Mouse (Mus musculus) E14TG2a.4 (cell line): ENCODE measurements at regions not wholly inside any gene's neighbourhood (a gene's known extent, or its start where the extent isn't known, plus 50 kb on each side); places are given as distances from the start of the nearest gene placed in this dataset.

Experiments used
- H3K27me3 ChIP-seq: 2 replicates; pipeline ENCODE4 v1.6.1; 2014; ENCODE audit warnings: low read length, control low read depth; ENCODE audit not compliant: insufficient read depth
- H3K36me3 ChIP-seq: 2 replicates; pipeline ENCODE4 v1.6.1; 2014; ENCODE audit warnings: low read length, control low read depth; ENCODE audit not compliant: insufficient read depth
- H3K4me1 ChIP-seq: replicated peaks from 2 replicates; pipeline ENCODE4 v1.6.1; 2014; ENCODE audit warnings: low read depth, low read length, control low read depth
- H3K4me3 ChIP-seq: replicated peaks from 2 replicates; pipeline ENCODE4 v1.5.1; 2014; ENCODE audit warnings: mild to moderate bottlenecking, low read length
- H3K9me3 ChIP-seq: 2 replicates; pipeline ENCODE4 v1.6.1; 2014; ENCODE audit warnings: low read length, control low read depth
- CTCF ChIP-seq: conservative IDR thresholded peaks from 2 replicates; pipeline ENCODE4 v1.5.1; 2014; ENCODE audit warnings: low read length
- NANOG ChIP-seq: IDR thresholded peaks from 2 replicates; pipeline ENCODE4 v1.6.1; 2014; ENCODE audit warnings: borderline replicate concordance, low read length, mixed read lengths
- POU5F1 ChIP-seq: IDR thresholded peaks from 2 replicates; pipeline ENCODE4 v1.6.1; 2014; ENCODE audit warnings: low read length, borderline replicate concordance

GRCm38 (mm10) chr16:50000805-50001204 is 200.5 kb downstream of the Cd47 start:
- no peaks in the 10 kb centered on the region for H3K36me3 ChIP-seq
- no peak for TF ChIP-seq NANOG
- TF ChIP-seq POU5F1, result no peak
- no peak for TF ChIP-seq CTCF

GRCm38 (mm10) chr16:50001662-50002455 is 201.5 kb downstream of the Cd47 start:
- Histone ChIP-seq H3K27me3 (no peaks in the 10 kb centered on the region), H3K4me1 (no peaks in the 10 kb centered on the region), H3K4me3 (no peak overlapping the region), H3K36me3 (no peaks in the 10 kb centered on the region), H3K9me3 (no peaks in the 10 kb centered on the region)
- TF ChIP-seq CTCF, result no peak
- TF ChIP-seq NANOG, result no peak
- no peak for TF ChIP-seq POU5F1

More at GRCm38 (mm10) chr16:50000805-50001204, 200.5 kb downstream of the Cd47 start:
- Histone ChIP-seq H3K9me3 (no peaks in the 10 kb centered on the region), H3K4me1 (no peaks in the 10 kb centered on the region), H3K27me3 (no peaks in the 10 kb centered on the region), H3K4me3 (no peak overlapping the region)

- TF ChIP-seq CTCF, result no peak
- no peak for TF ChIP-seq NANOG
- no peak for TF ChIP-seq POU5F1
- no peaks in the 10 kb centered on the region for H3K36me3 ChIP-seq
- no peaks in the 10 kb centered on the region for H3K4me1 ChIP-seq
These were observed 202.1 kb downstream of the Cd47 start for GRCm38 (mm10) chr16:50002456-50002788.

GRCm38 (mm10) chr16:50009046-50009445 is 208.7 kb downstream of the Cd47 start:
- no peaks in the 10 kb centered on the region for H3K36me3 ChIP-seq
- no peaks in the 10 kb centered on the region for H3K27me3 ChIP-seq
- TF ChIP-seq CTCF, result no peak
- no peak for TF ChIP-seq POU5F1
- TF ChIP-seq NANOG, result no peak
- H3K9me3 ChIP-seq, result no peaks in the 10 kb centered on the region
- H3K4me1 ChIP-seq, result no peaks in the 10 kb centered on the region
- no peak overlapping the region for H3K4me3 ChIP-seq

More at GRCm38 (mm10) chr16:50002456-50002788, 202.1 kb downstream of the Cd47 start:
- Histone ChIP-seq H3K9me3 (no peaks in the 10 kb centered on the region), H3K4me3 (no peak overlapping the region), H3K27me3 (no peaks in the 10 kb centered on the region)

GRCm38 (mm10) chr16:50009542-50009941 is 209.2 kb downstream of the Cd47 start:
- H3K36me3 ChIP-seq, result no peaks in the 10 kb centered on the region
- no peaks in the 10 kb centered on the region for H3K27me3 ChIP-seq
- no peaks in the 10 kb centered on the region for H3K4me1 ChIP-seq
- H3K4me3 ChIP-seq, result no peak overlapping the region
- TF ChIP-seq NANOG (no peak), POU5F1 (no peak), CTCF (no peak)
- no peaks in the 10 kb centered on the region for H3K9me3 ChIP-seq

- Histone ChIP-seq H3K4me1 (no peaks in the 10 kb centered on the region), H3K9me3 (no peaks in the 10 kb centered on the region), H3K27me3 (no peaks in the 10 kb centered on the region)
These were observed 209.7 kb downstream of the Cd47 start for GRCm38 (mm10) chr16:50010074-50010473.

GRCm38 (mm10) chr16:50010532-50010971 is 210.2 kb downstream of the Cd47 start:
- Histone ChIP-seq H3K36me3 (no peaks in the 10 kb centered on the region), H3K9me3 (no peaks in the 10 kb centered on the region), H3K4me1 (no peaks in the 10 kb centered on the region), H3K4me3 (no peak overlapping the region), H3K27me3 (no peaks in the 10 kb centered on the region)
- TF ChIP-seq POU5F1 (no peak), NANOG (no peak), CTCF (no peak)

More at GRCm38 (mm10) chr16:50010074-50010473, 209.7 kb downstream of the Cd47 start:
- TF ChIP-seq POU5F1, result no peak
- no peak for TF ChIP-seq NANOG
- no peak for TF ChIP-seq CTCF
- H3K36me3 ChIP-seq, result no peaks in the 10 kb centered on the region
- no peak overlapping the region for H3K4me3 ChIP-seq

GRCm38 (mm10) chr16:50023885-50024284 is 223.6 kb downstream of the Cd47 start:
- TF ChIP-seq CTCF, result no peak
- no peak for TF ChIP-seq NANOG
- no peak for TF ChIP-seq POU5F1
- no peaks in the 10 kb centered on the region for H3K36me3 ChIP-seq

More at GRCm38 (mm10) chr16:50023885-50024284, 223.6 kb downstream of the Cd47 start:
- Histone ChIP-seq H3K27me3 (no peaks in the 10 kb centered on the region), H3K4me3 (no peak overlapping the region), H3K9me3 (peaks cover 4% of the 10 kb centered on the region; the same call in 1 of the 2 replicates), H3K4me1 (peaks cover 29% of the 10 kb centered on the region)
